Mouse (Mus musculus): ENCODE results near the gene Golga2. TPM values are rescaled to one million over a fixed set of nuclear protein-coding genes. Genes with fewer than 3 reads are reported as not detected.

Golga2 gene
- polyA plus RNA-seq, 2 experiments, result 7.6 to 13.0 TPM

DNA sequence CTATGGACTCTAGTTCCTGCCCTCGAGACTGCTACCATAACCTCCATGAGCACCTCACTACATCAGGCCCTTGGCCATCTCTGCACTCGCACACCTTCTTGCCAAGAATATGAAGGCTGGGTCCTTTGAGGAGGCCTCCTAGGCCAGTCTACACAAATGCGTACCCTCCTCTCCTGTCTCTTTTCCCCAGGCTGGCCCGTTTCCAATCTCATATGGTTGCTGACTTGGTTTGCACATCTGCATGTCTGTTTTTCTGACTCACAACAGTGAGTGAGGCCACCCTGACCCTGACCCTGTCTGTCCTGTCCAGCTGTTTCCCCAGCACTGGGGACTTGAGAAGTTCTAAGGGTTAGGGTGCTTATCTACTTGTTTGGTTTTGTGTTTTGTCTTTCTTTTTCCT is 40.4 kb upstream of the Golga2 start:
- H3K36me3 ChIP-seq (replicated peaks; ENCODE audit: control insufficient read depth, insufficient read depth, low read depth), result peaks cover 15% of the 10 kb centered on the region
- 74% methylated on average over 4 of the region's 4 CpGs for WGBS (ENCODE audit: insufficient replicate concordance)
- DNase-seq (ENCODE audit: low read depth in 3 of 3, low spot score in 3 of 3) (no peak), ATAC-seq (ENCODE audit: insufficient read depth) (no peak)
- TF ChIP-seq EP300 (IDR thresholded peaks at IDR 0.05; ENCODE audit: low read depth) (no peak), CTCF (IDR thresholded peaks at IDR 0.05; ENCODE audit: low read depth) (no peak)
- no peaks in the 10 kb centered on the region for H3K4me1 ChIP-seq (replicated peaks; ENCODE audit: control insufficient read depth in 2 of 2, insufficient read depth in 2 of 2, low read length in 1 of 2)
- H3K4me3 ChIP-seq (ENCODE audit: insufficient read depth in 1 of 2, low read depth in 2 of 2, low read length in 2 of 2), result no peak overlapping the region
- H3K27me3 ChIP-seq (ENCODE audit: control insufficient read depth, insufficient read depth, low read length), result no peaks in the 10 kb centered on the region
- H3K9me3 ChIP-seq (ENCODE audit: control insufficient read depth, low read length), result no peaks in the 10 kb centered on the region
- no peak overlapping the region for H3K4me2 ChIP-seq (ENCODE audit: low read depth)
- no peak overlapping the region for H3K9ac ChIP-seq (replicated peaks)
- no peak overlapping the region for H3K27ac ChIP-seq

DNA sequence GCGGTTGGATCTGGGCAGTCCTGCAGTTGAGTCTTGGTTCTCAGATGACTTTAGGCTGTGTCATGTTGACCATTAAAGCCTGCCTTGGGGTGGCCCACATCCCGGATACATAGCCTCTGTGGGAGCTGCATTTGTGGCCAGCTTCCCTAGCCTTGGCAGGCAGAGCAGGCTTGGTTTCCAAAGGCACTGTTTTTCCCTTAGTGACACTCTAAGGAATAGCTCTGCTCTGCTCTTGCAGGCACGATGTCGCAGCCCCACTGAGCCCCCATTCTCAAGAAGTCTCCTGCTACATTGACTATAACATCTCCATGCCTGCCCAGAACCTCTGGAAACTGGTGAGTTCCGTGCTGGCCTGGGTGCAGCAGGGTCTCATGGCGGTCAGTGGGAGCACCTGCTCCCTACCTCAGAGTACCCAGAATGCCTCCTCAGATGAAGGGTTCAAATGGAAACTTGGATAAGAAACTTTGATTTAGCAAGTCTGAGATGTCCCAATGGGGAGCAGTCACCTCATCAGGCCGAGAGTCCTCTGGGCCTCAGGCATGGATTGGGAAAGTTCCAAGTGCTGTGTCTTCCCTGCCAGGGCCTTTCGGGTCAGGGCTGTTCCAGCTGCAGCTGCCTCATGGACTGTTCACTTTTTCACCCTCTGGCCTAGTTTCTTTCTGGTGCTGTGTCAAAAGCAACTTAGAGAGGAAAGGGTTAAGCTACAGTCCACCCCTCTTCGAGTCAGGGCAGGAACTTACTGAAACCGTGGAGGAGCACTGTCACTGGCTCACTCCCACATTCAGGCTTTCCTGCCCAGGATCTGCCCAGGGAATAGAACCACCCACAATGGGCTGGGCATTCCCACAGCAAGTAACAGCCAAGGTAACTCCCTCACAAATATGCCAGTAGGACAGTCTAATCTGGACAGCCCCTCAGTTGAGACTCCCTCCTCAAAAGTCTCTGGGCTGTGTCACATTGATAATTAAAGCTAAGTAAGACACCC is 38.5 kb upstream of the Golga2 start:
- Histone ChIP-seq H3K27ac (no peak overlapping the region), H3K4me2 (ENCODE audit: low read depth) (no peak overlapping the region)
- WGBS (ENCODE audit: insufficient replicate concordance), result 66% methylated on average over 10 of the region's 10 CpGs

DNA sequence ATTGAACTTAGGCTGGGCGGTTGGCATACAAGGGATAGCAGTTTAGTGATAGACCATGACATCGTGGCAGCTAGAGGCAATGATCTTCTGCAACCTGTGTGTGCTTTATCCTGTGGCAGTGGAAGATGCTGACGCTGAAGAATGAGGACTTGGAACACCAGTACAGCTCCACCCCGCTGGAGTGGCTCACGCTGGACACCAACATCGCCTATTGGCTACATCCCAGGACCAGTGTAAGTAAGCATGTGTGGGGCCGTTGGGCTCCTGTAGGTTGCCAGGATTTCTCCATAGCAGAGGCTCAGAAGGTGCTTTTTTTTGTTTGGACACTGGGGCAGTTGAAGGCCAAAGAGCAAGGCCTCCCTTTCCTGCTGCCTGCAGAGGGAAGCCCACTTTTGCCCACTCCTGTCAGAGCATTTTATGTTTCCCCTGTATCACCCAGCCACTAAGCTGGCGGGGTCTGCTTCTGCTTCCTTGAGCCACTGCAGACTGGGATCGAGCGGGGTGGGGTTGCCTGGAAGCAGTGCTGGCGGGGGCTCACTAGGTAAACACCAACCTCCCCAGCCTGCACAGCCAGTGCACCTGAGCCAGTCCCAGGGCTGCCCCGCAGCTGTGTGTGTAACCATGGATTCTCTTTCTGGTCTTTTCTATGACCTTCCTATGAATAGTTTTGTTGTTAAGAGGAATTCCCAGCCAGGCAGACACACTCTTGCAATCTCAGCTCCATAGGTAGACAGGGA is 35.2 kb upstream of the Golga2 start:
- WGBS (ENCODE audit: insufficient replicate concordance), result 83% methylated on average over 12 of the region's 12 CpGs
- ATAC-seq (ENCODE audit: insufficient read depth), result no peak

More for the DNA sequence above, 38.5 kb upstream of the Golga2 start:
- H3K36me3 ChIP-seq (replicated peaks; ENCODE audit: control insufficient read depth, insufficient read depth, low read depth), result peaks cover 15% of the 10 kb centered on the region
- DNase-seq (ENCODE audit: low read depth in 3 of 3, low spot score in 3 of 3), result no peak
- H3K4me1 ChIP-seq (replicated peaks; ENCODE audit: control insufficient read depth in 2 of 2, insufficient read depth in 2 of 2, low read length in 1 of 2), result no peaks in the 10 kb centered on the region
- TF ChIP-seq CTCF (IDR thresholded peaks at IDR 0.05; ENCODE audit: low read depth) (no peak), EP300 (IDR thresholded peaks at IDR 0.05; ENCODE audit: low read depth) (no peak)
- ATAC-seq (ENCODE audit: insufficient read depth), result no peak
- no peak overlapping the region for H3K4me3 ChIP-seq (ENCODE audit: insufficient read depth in 1 of 2, low read depth in 2 of 2, low read length in 2 of 2)
- no peaks in the 10 kb centered on the region for H3K27me3 ChIP-seq (ENCODE audit: control insufficient read depth, insufficient read depth, low read length)
- no peak overlapping the region for H3K9ac ChIP-seq (replicated peaks)
- H3K9me3 ChIP-seq (ENCODE audit: control insufficient read depth, low read length), result no peaks in the 10 kb centered on the region

DNA sequence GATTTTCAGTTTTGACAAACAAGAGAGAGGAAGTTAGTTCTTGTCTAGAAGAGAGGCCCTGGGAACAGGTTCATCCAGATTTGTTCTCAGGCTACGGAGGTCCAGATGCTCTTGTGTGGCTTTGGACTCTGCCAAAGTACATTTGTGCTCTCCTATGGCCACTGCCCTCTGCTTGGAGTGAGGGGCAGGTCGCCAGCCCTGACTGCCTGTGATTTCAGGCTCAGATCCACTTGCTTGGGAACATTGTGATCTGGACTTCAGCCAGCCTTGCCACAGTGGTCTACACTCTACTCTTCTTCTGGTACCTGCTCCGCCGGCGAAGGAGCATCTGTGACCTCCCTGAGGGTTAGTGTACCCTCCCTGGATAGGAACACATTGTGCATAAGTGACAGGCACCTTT is 34.5 kb upstream of the Golga2 start:
- Histone ChIP-seq H3K4me1 (replicated peaks; ENCODE audit: control insufficient read depth in 2 of 2, insufficient read depth in 2 of 2, low read length in 1 of 2) (no peaks in the 10 kb centered on the region), H3K4me2 (ENCODE audit: low read depth) (no peak overlapping the region), H3K9me3 (ENCODE audit: control insufficient read depth, low read length) (no peaks in the 10 kb centered on the region), H3K27me3 (ENCODE audit: control insufficient read depth, insufficient read depth, low read length) (no peaks in the 10 kb centered on the region), H3K4me3 (ENCODE audit: insufficient read depth in 1 of 2, low read depth in 2 of 2, low read length in 2 of 2) (no peak overlapping the region), H3K36me3 (replicated peaks; ENCODE audit: control insufficient read depth, insufficient read depth, low read depth) (peaks cover 22% of the 10 kb centered on the region), H3K27ac (no peak overlapping the region), H3K9ac (replicated peaks) (no peak overlapping the region)
- TF ChIP-seq EP300 (IDR thresholded peaks at IDR 0.05; ENCODE audit: low read depth) (no peak), CTCF (IDR thresholded peaks at IDR 0.05; ENCODE audit: low read depth) (no peak)
- DNase-seq (ENCODE audit: low read depth in 3 of 3, low spot score in 3 of 3) (no peak), ATAC-seq (ENCODE audit: insufficient read depth) (no peak)
- 80% methylated on average over 5 of the region's 5 CpGs for WGBS (ENCODE audit: insufficient replicate concordance)

More for the DNA sequence above, 35.2 kb upstream of the Golga2 start:
- DNase-seq (ENCODE audit: low read depth in 3 of 3, low spot score in 3 of 3), result no peak
- no peak overlapping the region for H3K9ac ChIP-seq (replicated peaks)
- H3K27me3 ChIP-seq (ENCODE audit: control insufficient read depth, insufficient read depth, low read length), result no peaks in the 10 kb centered on the region
- H3K9me3 ChIP-seq (ENCODE audit: control insufficient read depth, low read length), result no peaks in the 10 kb centered on the region
- H3K4me3 ChIP-seq (ENCODE audit: insufficient read depth in 1 of 2, low read depth in 2 of 2, low read length in 2 of 2), result no peak overlapping the region
- TF ChIP-seq EP300 (IDR thresholded peaks at IDR 0.05; ENCODE audit: low read depth), result no peak
- no peak for TF ChIP-seq CTCF (IDR thresholded peaks at IDR 0.05; ENCODE audit: low read depth)
- no peaks in the 10 kb centered on the region for H3K4me1 ChIP-seq (replicated peaks; ENCODE audit: control insufficient read depth in 2 of 2, insufficient read depth in 2 of 2, low read length in 1 of 2)
- H3K36me3 ChIP-seq (replicated peaks; ENCODE audit: control insufficient read depth, insufficient read depth, low read depth), result peaks cover 19% of the 10 kb centered on the region
- H3K27ac ChIP-seq, result no peak overlapping the region
- no peak overlapping the region for H3K4me2 ChIP-seq (ENCODE audit: low read depth)

DNA sequence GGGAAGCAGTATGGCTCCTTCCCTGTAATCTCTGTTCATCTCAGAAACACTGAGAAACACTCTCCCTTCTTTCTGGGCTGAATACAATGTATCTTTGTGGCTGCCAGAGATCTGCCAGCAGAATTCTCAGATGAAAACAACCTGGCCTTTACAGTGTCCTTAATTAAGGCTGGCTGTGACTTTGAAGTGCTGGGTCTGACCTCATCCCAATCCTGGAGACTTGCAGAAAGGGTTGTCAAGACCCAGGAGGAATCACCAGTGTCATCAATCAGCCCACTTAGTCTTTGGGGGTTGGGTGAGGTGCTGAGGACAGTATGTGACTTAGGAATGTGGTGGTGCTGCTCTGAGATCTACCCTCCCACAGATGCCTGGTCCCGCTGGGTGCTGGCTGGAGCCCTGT is 33.8 kb upstream of the Golga2 start:
- WGBS (ENCODE audit: insufficient replicate concordance), result 86% methylated on average over 1 of the region's 1 CpGs
- TF ChIP-seq EP300 (IDR thresholded peaks at IDR 0.05; ENCODE audit: low read depth) (no peak), CTCF (IDR thresholded peaks at IDR 0.05; ENCODE audit: low read depth) (no peak)
- H3K4me3 ChIP-seq (ENCODE audit: insufficient read depth in 1 of 2, low read depth in 2 of 2, low read length in 2 of 2), result no peak overlapping the region
- H3K4me2 ChIP-seq (ENCODE audit: low read depth), result no peak overlapping the region
- H3K36me3 ChIP-seq (replicated peaks; ENCODE audit: control insufficient read depth, insufficient read depth, low read depth), result peaks cover 21% of the 10 kb centered on the region
- H3K27ac ChIP-seq, result no peak overlapping the region
- ATAC-seq (ENCODE audit: insufficient read depth), result no peak
- DNase-seq (ENCODE audit: low read depth in 3 of 3, low spot score in 3 of 3), result no peak
- H3K9me3 ChIP-seq (ENCODE audit: control insufficient read depth, low read length), result no peaks in the 10 kb centered on the region
- H3K4me1 ChIP-seq (replicated peaks; ENCODE audit: control insufficient read depth in 2 of 2, insufficient read depth in 2 of 2, low read length in 1 of 2), result no peaks in the 10 kb centered on the region
- no peak overlapping the region for H3K9ac ChIP-seq (replicated peaks)
- no peaks in the 10 kb centered on the region for H3K27me3 ChIP-seq (ENCODE audit: control insufficient read depth, insufficient read depth, low read length)

All from liver, embryonic 14.5 days (tissue).